Mouse (Mus musculus): ENCODE measurements around the gene Uqcrc2. TPM values are rescaled to one million over a fixed set of nuclear protein-coding genes. Genes with fewer than 3 reads are reported as not detected.

The Uqcrc2 gene
- total RNA-seq, 2 experiments from 2014 or later, result 1,144 to 1,191 TPM

DNA sequence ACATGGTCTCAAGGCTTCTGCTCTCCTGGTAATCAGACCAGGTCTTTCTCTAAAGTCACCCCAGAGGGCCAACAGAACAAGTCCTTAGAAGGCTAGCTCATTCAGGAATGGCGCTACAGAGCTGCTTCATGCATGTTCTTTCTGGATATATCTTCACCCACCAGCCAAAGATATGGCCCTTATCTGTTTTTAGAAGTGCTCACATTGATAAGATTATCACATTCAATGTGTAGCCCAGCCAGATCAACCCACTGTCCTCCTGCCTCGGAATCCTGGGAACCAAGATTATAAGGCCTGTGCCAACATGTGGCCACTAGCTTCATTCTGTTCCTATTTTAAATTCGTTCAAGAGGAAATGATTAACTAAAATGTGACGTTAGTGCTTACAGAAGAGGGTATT lies 47.0 kb downstream of the Uqcrc2 start:
- DNase-seq (ENCODE audit: low spot score), result no peak
- intact Hi-C loops (cut with DNase I), result no loop called here

DNA sequence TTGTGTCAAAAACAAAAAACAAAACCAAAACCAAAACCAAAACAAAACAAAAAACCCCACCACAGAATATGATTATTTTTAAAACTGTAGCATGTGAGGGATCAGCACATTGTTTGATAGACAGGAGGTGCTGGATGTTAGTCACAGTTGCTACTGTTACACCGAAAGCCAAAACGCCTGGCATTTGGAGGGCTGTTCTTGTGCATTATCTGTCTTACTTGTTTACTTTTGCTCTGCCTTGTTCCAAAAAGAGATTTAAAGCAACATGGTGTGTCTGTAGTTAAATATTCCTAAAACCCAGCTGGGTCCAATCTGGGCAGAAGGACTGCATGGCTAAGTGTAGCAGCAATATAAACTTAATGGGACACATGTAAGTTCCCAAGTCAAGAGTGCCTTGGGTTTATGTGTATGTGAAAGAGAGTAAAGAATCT lies 49.8 kb downstream of the Uqcrc2 start:
- intact Hi-C loops (cut with DNase I), result no loop called here
- DNase-seq (ENCODE audit: low spot score), result no peak

DNA sequence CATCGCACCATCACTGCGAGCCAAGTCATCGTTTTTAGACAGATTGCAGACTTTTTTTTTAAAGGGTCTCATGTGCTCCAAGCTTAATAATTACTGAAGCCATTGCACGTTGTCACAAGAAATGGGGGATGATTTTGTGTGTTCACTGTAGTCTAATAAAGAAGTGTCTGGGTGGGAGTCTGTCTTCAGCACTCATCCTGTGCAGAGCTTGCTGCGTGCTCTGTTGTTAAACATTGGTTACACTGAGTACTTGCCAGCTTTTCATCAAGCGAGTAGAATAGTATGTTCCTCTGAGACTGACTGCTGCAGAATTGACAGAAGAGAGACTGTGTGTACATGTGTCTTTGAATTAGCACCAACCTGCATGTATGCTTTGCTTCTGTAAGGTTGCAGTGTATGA lies 50.3 kb downstream of the Uqcrc2 start:
- intact Hi-C loops (cut with DNase I), result no loop called here
- no peak for DNase-seq (ENCODE audit: low spot score)

DNA sequence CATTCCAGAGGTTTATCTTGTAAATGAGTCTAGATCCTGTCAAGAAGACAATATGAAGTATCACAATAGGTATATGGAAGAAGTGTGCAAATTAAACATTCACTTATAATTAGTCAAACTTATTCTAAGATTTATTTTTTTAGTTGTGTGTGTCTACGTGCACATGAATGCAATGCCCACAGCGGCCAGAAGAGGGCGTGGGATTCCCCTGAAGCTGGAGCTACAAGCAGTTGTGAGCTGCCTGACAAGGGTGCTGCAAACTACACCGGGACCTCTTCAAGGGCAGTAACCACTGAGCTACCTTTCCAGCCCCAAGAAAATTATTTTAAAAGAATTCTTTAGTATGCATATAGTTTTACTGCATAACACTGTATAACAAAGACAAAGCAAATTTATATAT lies 55.7 kb downstream of the Uqcrc2 start:
- no peak for DNase-seq (ENCODE audit: low spot score)
- intact Hi-C loops (cut with DNase I), result no loop called here

DNA sequence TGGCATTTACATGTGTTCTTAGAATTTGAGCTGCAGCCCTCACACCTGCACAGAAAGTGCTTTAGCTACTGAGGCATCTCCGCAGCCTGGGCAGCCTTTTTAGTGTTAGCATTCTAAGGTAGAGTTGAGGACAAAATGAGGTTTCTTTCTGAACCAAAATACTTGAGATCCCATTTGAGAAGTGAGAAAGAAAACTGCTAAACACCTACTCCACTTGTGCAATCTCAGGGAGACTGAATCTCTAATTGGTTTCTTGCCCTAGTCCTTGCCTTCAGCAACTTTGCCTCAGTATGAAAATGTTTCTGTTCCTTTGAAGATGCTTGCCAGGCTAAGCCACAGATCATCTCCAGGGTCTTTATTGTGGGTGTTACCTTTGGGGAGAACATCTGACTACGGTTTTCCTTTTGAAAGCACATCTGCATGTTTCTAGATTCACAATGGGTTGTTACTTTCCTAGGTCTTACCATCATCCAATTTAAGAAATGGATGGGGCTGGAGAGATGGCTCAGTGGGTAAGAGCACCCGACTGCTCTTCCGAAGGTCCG lies 58.9 kb downstream of the Uqcrc2 start:
- no peak for DNase-seq (ENCODE audit: low spot score)
- intact Hi-C loops (cut with DNase I), result no loop called here

DNA sequence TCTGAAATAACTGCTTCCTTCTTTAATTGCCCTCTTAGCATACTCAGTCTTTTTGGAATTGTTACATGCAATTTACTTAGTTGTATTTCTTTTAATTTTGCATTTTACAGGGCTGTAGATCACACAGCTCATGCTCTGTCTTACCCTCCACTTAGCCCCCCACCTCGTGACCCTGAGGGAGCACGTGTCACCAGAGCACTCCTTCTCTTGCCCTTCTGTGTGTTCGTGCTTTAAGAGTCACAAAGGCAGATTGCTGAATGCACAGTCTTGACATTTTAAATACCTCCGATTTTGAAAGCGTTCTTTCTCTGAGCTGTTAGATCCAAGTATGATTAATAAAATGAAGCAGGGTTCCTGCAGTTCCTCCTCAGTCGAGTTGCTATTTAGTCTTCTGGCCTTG lies 60.2 kb downstream of the Uqcrc2 start:
- DNase-seq (ENCODE audit: low spot score), result no peak
- intact Hi-C loops (cut with DNase I), result no loop called here

DNA sequence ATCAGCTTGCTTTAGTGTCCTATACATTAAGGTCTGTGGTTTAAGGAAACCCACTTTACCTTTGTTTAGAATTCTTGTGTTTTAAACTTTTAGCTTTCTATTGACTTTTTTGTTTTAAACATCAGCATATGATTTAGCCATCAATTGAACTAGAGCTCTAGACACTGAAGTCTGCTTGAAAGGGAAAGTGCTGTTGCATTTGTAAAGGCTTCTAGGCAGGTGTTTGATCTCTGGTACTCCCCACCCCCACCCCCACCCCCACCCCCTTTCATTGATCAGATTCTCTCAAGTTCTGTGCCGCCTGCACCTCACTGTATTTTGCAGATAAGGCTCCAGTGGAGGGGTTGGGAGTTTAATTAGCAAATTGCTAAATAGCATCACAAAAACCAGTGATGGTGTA lies 60.7 kb downstream of the Uqcrc2 start:
- DNase-seq (ENCODE audit: low spot score), result no peak
- intact Hi-C loops (cut with DNase I), result no loop called here

DNA sequence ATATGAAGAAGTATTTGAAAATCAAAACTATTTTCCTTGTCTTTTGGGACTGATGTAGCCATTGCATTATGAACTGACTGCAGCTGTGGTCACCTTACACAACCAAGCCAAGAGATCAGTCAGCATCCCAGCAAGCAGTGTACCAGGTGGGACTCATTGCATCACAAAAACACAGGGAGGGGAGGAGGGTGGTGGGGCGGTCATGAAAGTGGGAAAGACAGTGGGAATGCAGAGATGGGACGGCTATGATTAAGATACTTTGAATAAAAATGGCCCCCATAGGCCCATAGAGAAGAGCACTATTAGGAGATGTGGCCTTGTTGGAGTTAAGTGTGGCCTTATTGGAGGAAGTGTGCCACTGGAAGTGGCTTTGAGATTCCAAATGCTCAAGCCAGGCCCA lies 61.4 kb downstream of the Uqcrc2 start:
- intact Hi-C loops (cut with DNase I), result no loop called here
- no peak for DNase-seq (ENCODE audit: low spot score)

DNA sequence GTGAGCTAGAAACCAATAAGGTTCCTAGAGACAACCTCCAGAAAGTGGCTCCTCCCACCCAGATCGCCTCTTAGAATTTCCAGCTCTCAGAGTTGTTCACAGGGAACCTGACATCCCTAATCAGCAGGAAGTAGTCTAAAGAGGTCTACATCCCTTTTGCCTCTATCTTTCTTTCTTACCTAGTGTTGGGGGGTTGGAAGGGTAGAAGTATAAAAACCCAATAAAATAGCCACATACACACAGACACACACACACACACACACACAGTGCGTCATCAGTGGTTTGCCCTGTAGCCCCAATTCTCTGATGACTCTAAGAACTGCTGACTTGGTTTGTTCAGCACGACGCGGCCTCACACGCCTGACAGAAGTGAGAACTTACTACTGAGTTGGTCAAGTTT lies 64.6 kb downstream of the Uqcrc2 start:
- intact Hi-C loops (cut with DNase I), result no loop called here

DNA sequence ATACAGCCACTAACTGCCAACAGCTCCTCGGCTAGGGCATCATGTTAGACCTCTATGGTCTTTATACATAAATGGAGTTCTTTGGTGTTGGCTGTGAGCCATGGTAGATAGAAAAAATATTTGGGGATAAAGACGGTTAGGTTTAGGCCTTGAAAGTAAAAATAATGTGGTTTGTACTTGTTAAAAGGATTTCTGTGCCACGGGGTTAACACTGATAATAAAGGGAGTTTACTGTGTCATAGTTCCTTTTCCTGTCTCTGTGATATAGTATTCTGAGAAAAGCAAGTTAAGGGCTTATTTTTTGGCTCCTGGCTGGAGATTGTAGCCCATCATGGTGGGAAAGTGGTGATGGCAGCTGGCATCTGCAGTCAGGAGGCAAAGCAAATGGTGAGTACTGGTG lies 68.9 kb downstream of the Uqcrc2 start:
- DNase-seq (ENCODE audit: low spot score), result no peak
- intact Hi-C loops (cut with DNase I), result no loop called here

More for the DNA sequence above, 64.6 kb downstream of the Uqcrc2 start:
- no peak for DNase-seq (ENCODE audit: low spot score)

Other genes with a start within 250 kb of the Uqcrc2 start
- not detected for gene Abca16, start 225.5 kb upstream of the Uqcrc2 start, total RNA-seq (2021)
- not detected for gene Pdzd9, start 35.2 kb downstream of the Uqcrc2 start, total RNA-seq (2021)
- 10 to 100 TPM; 26.5 to 30.7 TPM for gene Mosmo, start 42.4 kb downstream of the Uqcrc2 start, total RNA-seq (2021)
- 1 to 10 TPM; 2.8 to 3.5 TPM for gene Vwa3a, start 104.1 kb downstream of the Uqcrc2 start, total RNA-seq (2021)
- gene Gm5737, start 177.2 kb downstream of the Uqcrc2 start, total RNA-seq (2021), result not detected
- 10 to 100 TPM; 27.7 to 32.5 TPM for gene Eef2k, start 207.7 kb downstream of the Uqcrc2 start, total RNA-seq (2021)

Measured in heart, postnatal 25 days (tissue).